Mouse (Mus musculus) midbrain, embryonic 15.5 days (tissue): ENCODE results near the gene Obscn. TPM values are rescaled to one million over a fixed set of nuclear protein-coding genes. Genes with fewer than 3 reads are reported as not detected.

Experiments
- ATAC-seq: fragments of 200-750 bp; cut with Nextera tagmentation; replicated peaks from 2 replicates; pipeline ENCODE4 v1.8.0; 2017; ENCODE audit warnings: moderate TSS enrichment
- H3K27ac ChIP-seq: fragments of 300-500 bp; sonication (generic); 2 replicates; pipeline ENCODE4 v1.5.1; 2015; ENCODE audit warnings: mild to moderate bottlenecking, inconsistent platforms
- H3K27me3 ChIP-seq: fragments of 300-500 bp; sonication (generic); replicated peaks from 2 replicates; pipeline ENCODE4 v1.6.1; 2015; ENCODE audit warnings: inconsistent platforms
- H3K36me3 ChIP-seq: fragments of 300-500 bp; sonication (generic); replicated peaks from 2 replicates; pipeline ENCODE4 v1.6.1; 2015; ENCODE audit warnings: inconsistent platforms
- H3K4me1 ChIP-seq: fragments of 300-500 bp; sonication (generic); 2 replicates; pipeline ENCODE4 v1.6.1; 2015; ENCODE audit warnings: inconsistent platforms
- H3K4me2 ChIP-seq: fragments of 300-500 bp; sonication (generic); 2 replicates; pipeline ENCODE4 v1.6.1; 2015; ENCODE audit warnings: inconsistent platforms, mild to moderate bottlenecking, moderate library complexity
- H3K4me3 ChIP-seq: fragments of 300-500 bp; sonication (generic); 2 replicates; pipeline ENCODE4 v1.5.1; 2015; ENCODE audit warnings: mild to moderate bottlenecking, inconsistent platforms
- H3K9ac ChIP-seq: fragments of 300-500 bp; sonication (generic); 2 replicates; pipeline ENCODE4 v1.6.1; 2015; ENCODE audit warnings: mild to moderate bottlenecking, inconsistent platforms
- H3K9me3 ChIP-seq: fragments of 300-500 bp; sonication (generic); 2 replicates; pipeline ENCODE4 v1.6.1; 2016; ENCODE audit warnings: inconsistent platforms
- WGBS: fragments of 180-500 bp; shearing (Covaris S2); methylation state at CpG from one replicate; pipeline ENCODE4 v1.1.7; 2015; ENCODE audit warnings: mixed read lengths; 5-methylcytosine and 5-hydroxymethylcytosine counted together
- polyA plus RNA-seq: library from polyadenylated mRNA; unstranded; fragments of >200 nt; fragmentation: Nextera tagmentation; extraction: Ambion mirVana; gene quantifications from 2 replicates; pipeline ENCODE4 v1.2.1, GENCODE M21; 2015

Obscn gene
- polyA plus RNA-seq, 1 experiment from 2014 or later: 0.28 TPM

GRCm38 (mm10) chr11:59138537-59139486 lies 2.6 kb upstream of the Obscn start:
- Histone ChIP-seq H3K4me2 (no peak overlapping the region), H3K9me3 (no peaks in the 10 kb centered on the region), H3K27me3 (peaks cover 39% of the 10 kb centered on the region), H3K4me1 (peaks cover 9% of the 10 kb centered on the region; the same call in 1 of the 2 replicates), H3K36me3 (no peaks in the 10 kb centered on the region), H3K27ac (no peak overlapping the region), H3K4me3 (no peak overlapping the region), H3K9ac (no peak overlapping the region)
- 73% methylated on average over 19 of the region's 19 CpGs for WGBS
- ATAC-seq: no peak

GRCm38 (mm10) chr11:59136994-59137706 lies 948 bp upstream of the Obscn start:
- H3K9ac ChIP-seq: no peak overlapping the region
- no peak overlapping the region for H3K27ac ChIP-seq
- peaks cover 9% of the 10 kb centered on the region; the same call in 1 of the 2 replicates for H3K4me1 ChIP-seq
- H3K36me3 ChIP-seq: no peaks in the 10 kb centered on the region
- no peak overlapping the region for H3K4me2 ChIP-seq
- ATAC-seq: no peak
- WGBS: 46% methylated on average over 12 of the region's 12 CpGs
- H3K4me3 ChIP-seq: no peak overlapping the region
- peaks cover 52% of the 10 kb centered on the region for H3K27me3 ChIP-seq
- H3K9me3 ChIP-seq: no peaks in the 10 kb centered on the region

- Histone ChIP-seq H3K4me1 (peaks cover 9% of the 10 kb centered on the region; the same call in 1 of the 2 replicates), H3K9me3 (no peaks in the 10 kb centered on the region), H3K27me3 (peaks cover 56% of the 10 kb centered on the region), H3K36me3 (no peaks in the 10 kb centered on the region), H3K4me3 (peak overlapping the region; percentile 33), H3K9ac (0 out of 2 replicates have a peak overlapping the region, but pooled peaks have one; percentile 12), H3K4me2 (peak overlapping the region; percentile 56), H3K27ac (no peak overlapping the region)
- no peak for ATAC-seq
- 7% methylated on average over 55 of the region's 55 CpGs for WGBS
These were observed 966 bp downstream of the Obscn start for GRCm38 (mm10) chr11:59135051-59135820.

- Histone ChIP-seq H3K36me3 (no peaks in the 10 kb centered on the region), H3K4me1 (peaks cover 9% of the 10 kb centered on the region; the same call in 1 of the 2 replicates), H3K9me3 (no peaks in the 10 kb centered on the region), H3K27me3 (peaks cover 56% of the 10 kb centered on the region), H3K4me2 (peak overlapping the region; percentile 24), H3K9ac (no peak overlapping the region), H3K27ac (no peak overlapping the region), H3K4me3 (peak overlapping the region; percentile 8)
- ATAC-seq: 0 out of 2 replicates have a peak, but pooled peaks have one; percentile 45
- WGBS: 8% methylated on average over 34 of the region's 35 CpGs
These were observed 1.7 kb downstream of the Obscn start for GRCm38 (mm10) chr11:59134373-59134997.

- H3K4me2 ChIP-seq: no peak overlapping the region
- no peak overlapping the region for H3K4me3 ChIP-seq
- no peaks in the 10 kb centered on the region for H3K36me3 ChIP-seq
- no peak for ATAC-seq
- no peak overlapping the region for H3K27ac ChIP-seq
- H3K4me1 ChIP-seq: peaks cover 9% of the 10 kb centered on the region; the same call in 1 of the 2 replicates
- H3K9ac ChIP-seq: no peak overlapping the region
- 81% methylated on average over 2 of the region's 3 CpGs for WGBS
- no peaks in the 10 kb centered on the region for H3K9me3 ChIP-seq
- peaks cover 48% of the 10 kb centered on the region for H3K27me3 ChIP-seq
These were observed 4.1 kb downstream of the Obscn start for GRCm38 (mm10) chr11:59132065-59132464.

GRCm38 (mm10) chr11:59131348-59131919 lies 4.8 kb downstream of the Obscn start:
- Histone ChIP-seq H3K9ac (no peak overlapping the region), H3K27me3 (peaks cover 42% of the 10 kb centered on the region), H3K4me1 (peaks cover 9% of the 10 kb centered on the region; the same call in 1 of the 2 replicates), H3K4me2 (no peak overlapping the region), H3K4me3 (no peak overlapping the region), H3K9me3 (no peaks in the 10 kb centered on the region), H3K27ac (no peak overlapping the region), H3K36me3 (no peaks in the 10 kb centered on the region)
- 72% methylated on average over 18 of the region's 18 CpGs for WGBS
- no peak for ATAC-seq

- ATAC-seq: no peak
- no peak overlapping the region for H3K4me3 ChIP-seq
- H3K36me3 ChIP-seq: no peaks in the 10 kb centered on the region
- peaks cover 7% of the 10 kb centered on the region; the same call in 1 of the 2 replicates for H3K4me1 ChIP-seq
- no peak overlapping the region for H3K9ac ChIP-seq
- H3K4me2 ChIP-seq: no peak overlapping the region
- WGBS: 89% methylated on average over 9 of the region's 9 CpGs
- H3K9me3 ChIP-seq: no peaks in the 10 kb centered on the region
- no peak overlapping the region for H3K27ac ChIP-seq
- H3K27me3 ChIP-seq: peaks cover 36% of the 10 kb centered on the region
These were observed 5.4 kb downstream of the Obscn start for GRCm38 (mm10) chr11:59130782-59131181.

- ATAC-seq: no peak
- WGBS: 96% methylated on average over 5 of the region's 5 CpGs
- Histone ChIP-seq H3K9me3 (no peaks in the 10 kb centered on the region), H3K36me3 (no peaks in the 10 kb centered on the region), H3K27me3 (no peaks in the 10 kb centered on the region), H3K4me1 (no peaks in the 10 kb centered on the region), H3K4me3 (no peak overlapping the region), H3K4me2 (no peak overlapping the region), H3K27ac (no peak overlapping the region), H3K9ac (no peak overlapping the region)
These were observed 30.3 kb downstream of the Obscn start for GRCm38 (mm10) chr11:59105945-59106344.

- ATAC-seq: no peak
- H3K4me2 ChIP-seq: no peak overlapping the region
- H3K4me1 ChIP-seq: no peaks in the 10 kb centered on the region
- no peaks in the 10 kb centered on the region for H3K36me3 ChIP-seq
- H3K9me3 ChIP-seq: no peaks in the 10 kb centered on the region
- no peaks in the 10 kb centered on the region for H3K27me3 ChIP-seq
- no peak overlapping the region for H3K27ac ChIP-seq
- 72% methylated on average over 3 of the region's 3 CpGs for WGBS
- no peak overlapping the region for H3K4me3 ChIP-seq
- H3K9ac ChIP-seq: no peak overlapping the region
These were observed 33.9 kb downstream of the Obscn start for GRCm38 (mm10) chr11:59102324-59102723.

- 23% methylated on average over 2 of the region's 2 CpGs for WGBS
- H3K36me3 ChIP-seq: no peaks in the 10 kb centered on the region
These were observed 37.9 kb downstream of the Obscn start for GRCm38 (mm10) chr11:59098339-59098738.

GRCm38 (mm10) chr11:59097770-59098169 lies 38.4 kb downstream of the Obscn start:
- H3K27ac ChIP-seq: no peak overlapping the region
- no peak overlapping the region for H3K9ac ChIP-seq
- 80% methylated on average over 5 of the region's 5 CpGs for WGBS
- no peak for ATAC-seq
- no peaks in the 10 kb centered on the region for H3K27me3 ChIP-seq
- H3K4me3 ChIP-seq: no peak overlapping the region
- H3K4me2 ChIP-seq: no peak overlapping the region
- H3K36me3 ChIP-seq: no peaks in the 10 kb centered on the region
- H3K4me1 ChIP-seq: no peaks in the 10 kb centered on the region
- no peaks in the 10 kb centered on the region for H3K9me3 ChIP-seq

More at GRCm38 (mm10) chr11:59098339-59098738, 37.9 kb downstream of the Obscn start:
- no peak for ATAC-seq
- Histone ChIP-seq H3K4me3 (no peak overlapping the region), H3K9me3 (no peaks in the 10 kb centered on the region), H3K4me1 (no peaks in the 10 kb centered on the region), H3K27ac (no peak overlapping the region), H3K27me3 (no peaks in the 10 kb centered on the region), H3K9ac (no peak overlapping the region), H3K4me2 (no peak overlapping the region)
